Mouse (Mus musculus) embryonic facial prominence, embryonic 11.5 days (tissue): ENCODE results near the gene Hhipl2. TPM values are rescaled to one million over a fixed set of nuclear protein-coding genes. Genes with fewer than 3 reads are reported as not detected.
"Not testable (repeated sequence)": the region's sequence is repeated elsewhere in the genome, so short reads cannot be mapped to it uniquely, and the experiment has no call there.

ENCODE experiments used
- ATAC-seq: fragments of 200-750 bp; cut with Nextera tagmentation; replicated peaks from 2 replicates; pipeline ENCODE4 v1.8.0; 2017; ENCODE audit warnings: low read depth; ENCODE audit not compliant: insufficient number of reproducible peaks, low FRiP score, low TSS enrichment
- DNase-seq: peaks from one replicate; pipeline ENCODE4 v3.0.0-alpha.2; 2015; ENCODE audit warnings: low spot score
- H3K27ac ChIP-seq: fragments of 300-500 bp; sonication (generic); replicated peaks from 2 replicates; pipeline ENCODE4 v1.5.1; 2014; ENCODE audit warnings: mild to moderate bottlenecking, low read depth, low read length, control low read depth
- H3K27me3 ChIP-seq: fragments of 300-500 bp; sonication (generic); 2 replicates; pipeline ENCODE4 v1.6.1; 2014; ENCODE audit warnings: mild to moderate bottlenecking, low read length, moderate library complexity, mixed read lengths; ENCODE audit not compliant: control insufficient read depth, insufficient read depth
- H3K36me3 ChIP-seq: fragments of 300-500 bp; sonication (generic); replicated peaks from 2 replicates; pipeline ENCODE4 v1.6.1; 2014; ENCODE audit warnings: low read depth, mild to moderate bottlenecking, low read length, moderate library complexity, mixed read lengths; ENCODE audit not compliant: control insufficient read depth, insufficient read depth
- H3K4me1 ChIP-seq: fragments of 300-500 bp; sonication (generic); 2 replicates; pipeline ENCODE4 v1.6.1; 2014; ENCODE audit warnings: low read length, mixed read lengths; ENCODE audit not compliant: control insufficient read depth, insufficient read depth
- H3K4me2 ChIP-seq: fragments of 300-500 bp; sonication (generic); 2 replicates; pipeline ENCODE4 v1.6.1; 2014; ENCODE audit warnings: low read depth, mild to moderate bottlenecking, control low read depth, low read length, moderate library complexity
- H3K4me3 ChIP-seq: fragments of 300-500 bp; sonication (generic); 2 replicates; pipeline ENCODE4 v1.5.1; 2014; ENCODE audit warnings: low read depth, low read length, control low read depth
- H3K9ac ChIP-seq: fragments of 300-500 bp; sonication (generic); replicated peaks from 2 replicates; pipeline ENCODE4 v1.6.1; 2014; ENCODE audit warnings: mild to moderate bottlenecking, control low read depth, low read length
- H3K9me3 ChIP-seq: fragments of 300-500 bp; sonication (generic); replicated peaks from 2 replicates; pipeline ENCODE4 v1.6.1; 2016; ENCODE audit warnings: mild to moderate bottlenecking, low read length, inconsistent platforms, mixed read lengths; ENCODE audit not compliant: control insufficient read depth
- WGBS: fragments of 180-500 bp; shearing (Covaris S2); extraction: QIAGEN DNeasy Blood & Tissue Kit; methylation state at CpG from one replicate; pipeline ENCODE4 v1.1.7; 2014; 5-methylcytosine and 5-hydroxymethylcytosine counted together
- polyA plus RNA-seq: library from polyadenylated mRNA; unstranded; fragments of >200 nt; fragmentation: Nextera tagmentation; extraction: Ambion mirVana; gene quantifications from 2 replicates; pipeline ENCODE4 v1.2.1, GENCODE M21; 2014

Hhipl2 gene
- polyA plus RNA-seq, 1 experiment from 2014 or later: 0.73 TPM

- H3K36me3 ChIP-seq: no peaks in the 10 kb centered on the region
- H3K4me2 ChIP-seq: no peak overlapping the region
Measured at GRCm38 (mm10) chr1:183381816-183382215, 36.2 kb upstream of the Hhipl2 start.

GRCm38 (mm10) chr1:183382621-183383020 is 35.4 kb upstream of the Hhipl2 start:
- ATAC-seq (no peak), DNase-seq (no peak)
- Histone ChIP-seq H3K27me3 (no peaks in the 10 kb centered on the region), H3K4me3 (no peak overlapping the region), H3K36me3 (no peaks in the 10 kb centered on the region), H3K9ac (no peak overlapping the region), H3K4me1 (no peaks in the 10 kb centered on the region), H3K9me3 (no peaks in the 10 kb centered on the region), H3K4me2 (no peak overlapping the region), H3K27ac (no peak overlapping the region)
- WGBS: 82% methylated on average over 2 of the region's 2 CpGs

More at GRCm38 (mm10) chr1:183381816-183382215, 36.2 kb upstream of the Hhipl2 start:
- Histone ChIP-seq H3K9ac (no peak overlapping the region), H3K4me1 (no peaks in the 10 kb centered on the region), H3K9me3 (no peaks in the 10 kb centered on the region), H3K27ac (no peak overlapping the region), H3K27me3 (no peaks in the 10 kb centered on the region), H3K4me3 (no peak overlapping the region)
- ATAC-seq: no peak
- DNase-seq: no peak
- 80% methylated on average over 5 of the region's 5 CpGs for WGBS

GRCm38 (mm10) chr1:183387421-183387820 is 30.6 kb upstream of the Hhipl2 start:
- H3K4me3 ChIP-seq, ATAC-seq, H3K4me2 ChIP-seq, H3K4me1 ChIP-seq, H3K27ac ChIP-seq, H3K9me3 ChIP-seq, DNase-seq, H3K36me3 ChIP-seq, H3K9ac ChIP-seq, H3K27me3 ChIP-seq: not testable (repeated sequence)
- 86% methylated on average over 3 of the region's 3 CpGs for WGBS

- Histone ChIP-seq H3K4me3 (peak within 1 kb of the TSS; percentile 77), H3K4me1 (no peaks in the 10 kb centered on the region), H3K27ac (no peak within 1 kb of the TSS), H3K27me3 (no peaks in the 10 kb centered on the region), H3K9me3 (no peaks in the 10 kb centered on the region), H3K9ac (peak within 1 kb of the TSS; percentile 60), H3K4me2 (peak within 1 kb of the TSS; percentile 71), H3K36me3 (no peaks in the 10 kb centered on the region)
- ATAC-seq: peak; percentile 99
- 6% methylated on average over 44 of the region's 44 CpGs for WGBS
- DNase-seq: peak; percentile 96
Measured at GRCm38 (mm10) chr1:183388426-183389406, 29.3 kb upstream of the Hhipl2 start, which contains the start of gene Taf1a. TSS of gene Taf1a (plus strand) at chr1:183388981.

- Histone ChIP-seq H3K9me3 (no peaks in the 10 kb centered on the region), H3K4me1 (no peaks in the 10 kb centered on the region), H3K27ac (no peak overlapping the region), H3K36me3 (peaks cover 3% of the 10 kb centered on the region), H3K27me3 (no peaks in the 10 kb centered on the region), H3K4me2 (no peak overlapping the region), H3K4me3 (no peak overlapping the region), H3K9ac (no peak overlapping the region)
- 90% methylated on average over 3 of the region's 3 CpGs for WGBS
- no peak for ATAC-seq
- DNase-seq: no peak
Measured at GRCm38 (mm10) chr1:183403396-183403795, 14.6 kb upstream of the Hhipl2 start.

- H3K36me3 ChIP-seq: no peaks in the 10 kb centered on the region; the same call in none of the 2 replicates
- WGBS: 89% methylated on average over 15 of the region's 15 CpGs
- H3K27me3 ChIP-seq: no peaks in the 10 kb centered on the region
- no peaks in the 10 kb centered on the region for H3K9me3 ChIP-seq
- H3K4me3 ChIP-seq: no peak overlapping the region
- H3K4me1 ChIP-seq: no peaks in the 10 kb centered on the region
- no peak overlapping the region for H3K27ac ChIP-seq
- no peak for ATAC-seq
- DNase-seq: no peak
- no peak overlapping the region for H3K4me2 ChIP-seq
- no peak overlapping the region for H3K9ac ChIP-seq
Measured at GRCm38 (mm10) chr1:183414081-183414727, 3.8 kb upstream of the Hhipl2 start.

GRCm38 (mm10) chr1:183419741-183420140 is 1.7 kb downstream of the Hhipl2 start:
- H3K36me3 ChIP-seq: no peaks in the 10 kb centered on the region
- ATAC-seq (no peak), DNase-seq (no peak)
- H3K4me1 ChIP-seq: no peaks in the 10 kb centered on the region
- no peak overlapping the region for H3K4me3 ChIP-seq
- H3K27me3 ChIP-seq: no peaks in the 10 kb centered on the region
- no peak overlapping the region for H3K4me2 ChIP-seq
- no peaks in the 10 kb centered on the region for H3K9me3 ChIP-seq
- H3K27ac ChIP-seq: no peak overlapping the region
- 90% methylated on average over 7 of the region's 7 CpGs for WGBS
- H3K9ac ChIP-seq: no peak overlapping the region

GRCm38 (mm10) chr1:183420296-183420695 is 2.3 kb downstream of the Hhipl2 start:
- H3K36me3 ChIP-seq: no peaks in the 10 kb centered on the region
- no peak overlapping the region for H3K4me2 ChIP-seq
- H3K27me3 ChIP-seq: no peaks in the 10 kb centered on the region
- no peaks in the 10 kb centered on the region for H3K9me3 ChIP-seq
- no peak overlapping the region for H3K27ac ChIP-seq
- no peak for ATAC-seq
- H3K9ac ChIP-seq: no peak overlapping the region
- H3K4me1 ChIP-seq: no peaks in the 10 kb centered on the region
- H3K4me3 ChIP-seq: no peak overlapping the region
- 87% methylated on average over 10 of the region's 10 CpGs for WGBS
- DNase-seq: no peak
